Mouse (Mus musculus) forebrain, postnatal 0 days (tissue): ENCODE measurements at regions not wholly inside any gene's neighbourhood (a gene's known extent, or its start where the extent isn't known, plus 50 kb on each side); places are given as distances from the start of the nearest gene placed in this dataset.
"Not testable (repeated sequence)": the region's sequence is repeated elsewhere in the genome, so short reads cannot be mapped to it uniquely, and the experiment has no call there.

ENCODE experiments used
- ATAC-seq: fragments of 200-750 bp; cut with Nextera tagmentation; 2 replicates; pipeline ENCODE4 v1.8.0; 2017; ENCODE audit warnings: mild to moderate bottlenecking, moderate library complexity
- DNase-seq: peaks from one replicate; pipeline ENCODE4 v3.0.0-alpha.2; 2015
- H3K27ac ChIP-seq: fragments of 300-500 bp; sonication (generic); 2 replicates; pipeline ENCODE4 v1.5.1; 2014; ENCODE audit warnings: low read depth, mild to moderate bottlenecking, antibody characterized with exemption, low read length, moderate library complexity, mixed read lengths
- H3K27me3 ChIP-seq: fragments of 300-500 bp; sonication (generic); 2 replicates; pipeline ENCODE4 v1.6.1; 2014; ENCODE audit warnings: mild to moderate bottlenecking, low read length, mixed read lengths; ENCODE audit not compliant: insufficient read depth
- H3K36me3 ChIP-seq: fragments of 300-500 bp; sonication (generic); 2 replicates; pipeline ENCODE4 v1.6.1; 2014; ENCODE audit warnings: mild to moderate bottlenecking, moderate library complexity; ENCODE audit not compliant: insufficient read depth
- H3K4me1 ChIP-seq: fragments of 300-500 bp; sonication (generic); 2 replicates; pipeline ENCODE4 v1.6.1; 2014; ENCODE audit warnings: antibody characterized with exemption; ENCODE audit not compliant: insufficient read depth
- H3K4me2 ChIP-seq: fragments of 300-500 bp; sonication (generic); 2 replicates; pipeline ENCODE4 v1.6.1; 2014; ENCODE audit warnings: low read depth, mild to moderate bottlenecking, moderate library complexity
- H3K4me3 ChIP-seq: fragments of 300-500 bp; sonication (generic); 2 replicates; pipeline ENCODE4 v1.5.1; 2014; ENCODE audit warnings: low read depth, low read length, mixed read lengths
- H3K9ac ChIP-seq: fragments of 300-500 bp; sonication (generic); 2 replicates; pipeline ENCODE4 v1.6.1; 2014; ENCODE audit warnings: mild to moderate bottlenecking
- H3K9me3 ChIP-seq: fragments of 300-500 bp; sonication (generic); 2 replicates; pipeline ENCODE4 v1.6.1; 2016; ENCODE audit warnings: low read length
- CTCF ChIP-seq: sonication (generic); IDR thresholded peaks from 2 replicates; pipeline ENCODE4 v1.5.1; 2016; ENCODE audit warnings: antibody characterized with exemption, control low read depth, low read depth
- WGBS: fragments of 180-500 bp; shearing (Covaris S2); extraction: QIAGEN DNeasy Blood & Tissue Kit; methylation state at CpG from one replicate; pipeline ENCODE4 v1.1.7; 2014; 5-methylcytosine and 5-hydroxymethylcytosine counted together

DNA sequence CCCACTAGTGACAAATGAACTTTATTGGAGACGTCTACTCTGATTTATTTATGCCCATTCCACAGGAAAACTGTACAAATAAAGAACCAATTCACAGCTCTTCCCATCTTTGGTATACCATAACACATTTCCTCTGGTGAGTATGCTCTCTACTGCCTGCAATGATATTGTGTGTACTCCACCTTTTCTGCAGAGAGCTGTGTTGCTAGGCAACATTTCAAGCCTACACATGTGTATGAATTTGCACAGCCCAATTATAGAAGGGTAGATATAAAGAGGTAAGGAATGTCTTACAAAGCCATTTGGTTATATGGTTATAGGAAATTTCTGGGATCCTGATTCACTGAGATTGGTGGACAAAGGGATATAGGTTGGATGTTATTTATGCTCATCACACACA, 227.4 kb downstream of the 4931408C20Rik start:
- WGBS, result 82% methylated on average over 1 of the region's 1 CpGs

DNA sequence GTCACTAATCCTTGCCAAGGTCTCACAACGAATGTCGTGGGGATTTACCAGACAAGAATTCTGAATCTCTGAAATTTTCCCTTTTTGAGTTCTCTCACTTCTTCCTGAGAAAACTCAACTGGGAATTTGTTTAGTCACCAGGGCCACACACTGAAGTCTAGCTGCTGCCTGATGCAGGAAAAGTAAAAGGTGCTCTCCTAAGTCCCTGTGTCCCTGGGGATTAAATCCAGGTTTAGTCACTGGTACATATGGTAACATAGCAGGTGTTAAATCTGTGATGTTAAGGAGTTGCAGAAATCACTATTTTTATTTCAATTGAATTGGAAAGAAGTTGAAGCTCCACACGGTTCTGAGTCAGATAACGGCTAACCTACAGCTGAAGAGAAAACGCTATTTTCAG, 260.9 kb downstream of the 4931408C20Rik start:
- no peaks in the 10 kb centered on the region for H3K9me3 ChIP-seq
- no peaks in the 10 kb centered on the region for H3K4me1 ChIP-seq
- H3K27ac ChIP-seq, result no peak overlapping the region
- ATAC-seq, result no peak
- WGBS, result 74% methylated on average over 5 of the region's 5 CpGs
- no peak for TF ChIP-seq CTCF
- H3K9ac ChIP-seq, result no peak overlapping the region
- no peak for DNase-seq
- H3K4me2 ChIP-seq, result no peak overlapping the region
- no peaks in the 10 kb centered on the region for H3K36me3 ChIP-seq
- no peak overlapping the region for H3K4me3 ChIP-seq
- no peaks in the 10 kb centered on the region for H3K27me3 ChIP-seq

More for the DNA sequence above, 227.4 kb downstream of the 4931408C20Rik start:
- Histone ChIP-seq H3K9me3 (no peaks in the 10 kb centered on the region), H3K4me3 (no peak overlapping the region), H3K27ac (no peak overlapping the region), H3K9ac (no peak overlapping the region), H3K4me1 (no peaks in the 10 kb centered on the region), H3K27me3 (no peaks in the 10 kb centered on the region), H3K4me2 (no peak overlapping the region), H3K36me3 (no peaks in the 10 kb centered on the region)
- ATAC-seq, result no peak
- DNase-seq, result no peak
- TF ChIP-seq CTCF, result no peak

DNA sequence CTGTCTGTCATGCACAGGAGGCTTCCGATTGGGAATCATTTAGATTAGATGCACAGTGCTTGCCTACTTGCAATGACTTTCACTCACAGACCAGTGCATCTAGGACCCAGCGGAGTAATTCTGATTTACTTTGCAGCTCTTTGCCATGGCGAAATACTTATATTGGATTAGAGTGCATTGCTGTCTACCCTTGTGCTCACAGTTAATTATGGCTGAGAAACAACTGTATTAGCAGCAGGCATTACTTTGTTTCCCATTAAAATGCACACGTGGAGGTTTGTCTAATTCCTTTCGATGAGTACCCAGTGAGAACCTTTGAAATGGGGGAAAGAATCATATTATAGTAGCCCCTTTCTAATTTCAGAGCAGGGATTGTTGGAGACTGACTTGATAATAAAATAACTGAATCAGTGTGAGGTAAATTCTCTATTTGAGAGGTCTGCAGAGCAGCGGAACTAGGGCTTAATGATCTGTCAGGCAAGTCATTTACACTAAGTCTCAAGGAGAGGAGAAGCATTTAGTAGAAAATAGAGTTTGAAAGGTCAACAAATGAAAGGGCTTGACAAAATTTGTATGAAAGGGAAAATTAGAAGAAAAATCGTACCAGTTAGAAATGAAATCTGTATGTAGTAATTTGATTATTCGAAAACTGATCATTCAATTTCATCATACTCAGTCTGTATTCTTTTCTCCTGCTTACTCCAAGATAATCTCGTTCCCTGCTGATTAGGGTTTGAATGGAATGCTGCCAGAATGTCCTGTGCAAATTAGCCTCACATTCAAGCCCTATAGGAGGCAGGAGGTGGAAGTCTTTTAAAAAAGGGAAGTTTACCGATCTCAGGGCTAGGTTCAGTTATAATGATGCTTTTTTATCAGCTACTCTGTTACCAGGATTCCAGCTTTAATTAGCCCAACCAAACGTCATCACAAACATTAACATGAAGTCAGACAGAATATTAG, 299.0 kb downstream of the 4931408C20Rik start:
- Histone ChIP-seq H3K27me3 (no peaks in the 10 kb centered on the region), H3K4me3 (no peak overlapping the region), H3K36me3 (no peaks in the 10 kb centered on the region), H3K4me1 (0 out of 2 replicates have a peak, but pooled peaks cover 6% of the 10 kb centered on the region), H3K9me3 (no peaks in the 10 kb centered on the region), H3K4me2 (peak overlapping the region; percentile 24), H3K27ac (no peak overlapping the region), H3K9ac (no peak overlapping the region)
- no peak for DNase-seq
- WGBS, result 5% methylated on average over 11 of the region's 11 CpGs
- no peak for TF ChIP-seq CTCF
- ATAC-seq, result no peak

DNA sequence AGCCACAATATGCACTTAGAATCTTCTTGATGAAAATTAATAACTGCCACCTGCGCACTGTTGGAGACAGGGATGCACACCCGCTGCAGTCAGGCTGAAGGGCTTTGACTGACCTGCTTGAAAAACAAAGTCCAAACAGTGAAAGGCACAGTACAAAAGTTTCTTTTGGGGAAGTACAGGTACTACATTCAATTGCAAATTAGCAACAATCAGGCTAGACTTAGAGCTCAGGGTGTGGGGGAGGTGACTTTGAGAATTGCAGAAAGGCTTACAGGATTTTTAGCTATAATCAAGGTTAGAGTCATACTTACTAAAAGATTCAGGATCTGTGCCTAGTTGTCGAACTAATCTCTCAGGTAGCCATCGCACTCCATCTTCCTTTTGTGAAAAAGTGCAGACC, 346.7 kb downstream of the 4931408C20Rik start:
- no peak for ATAC-seq

DNA sequence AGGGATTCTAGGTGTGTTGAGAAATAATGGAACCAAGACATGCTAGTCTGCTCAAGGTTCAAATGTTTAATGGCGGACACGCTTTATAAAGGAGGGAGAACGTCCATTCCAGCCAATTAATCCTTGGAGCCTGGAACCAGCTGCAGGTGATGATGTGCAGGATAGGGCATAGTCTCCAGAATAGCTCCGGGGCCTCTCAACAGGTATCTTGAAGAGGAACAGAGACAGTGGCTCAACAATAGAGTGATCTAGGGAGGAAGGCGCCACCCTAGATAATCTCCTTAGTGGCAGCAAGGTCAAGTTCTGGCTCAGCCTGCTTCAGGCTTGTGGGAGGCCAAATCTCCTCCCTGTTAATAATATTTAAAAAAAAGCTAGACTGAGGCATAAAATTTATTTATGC, 347.4 kb downstream of the 4931408C20Rik start:
- H3K27ac ChIP-seq, H3K4me2 ChIP-seq, H3K4me3 ChIP-seq, H3K9me3 ChIP-seq, DNase-seq, H3K9ac ChIP-seq, H3K36me3 ChIP-seq, H3K4me1 ChIP-seq, H3K27me3 ChIP-seq, ATAC-seq: not testable (repeated sequence)
- WGBS, result 94% methylated on average over 5 of the region's 5 CpGs

More for the DNA sequence above, 346.7 kb downstream of the 4931408C20Rik start:
- H3K4me1 ChIP-seq, result no peaks in the 10 kb centered on the region
- no peak for DNase-seq
- H3K9me3 ChIP-seq, result no peaks in the 10 kb centered on the region
- no peak overlapping the region for H3K4me3 ChIP-seq
- WGBS, result 92% methylated on average over 4 of the region's 4 CpGs
- H3K36me3 ChIP-seq, result no peaks in the 10 kb centered on the region
- no peak overlapping the region for H3K9ac ChIP-seq
- TF ChIP-seq CTCF, result no peak
- no peak overlapping the region for H3K4me2 ChIP-seq
- H3K27me3 ChIP-seq, result no peaks in the 10 kb centered on the region
- H3K27ac ChIP-seq, result no peak overlapping the region

DNA sequence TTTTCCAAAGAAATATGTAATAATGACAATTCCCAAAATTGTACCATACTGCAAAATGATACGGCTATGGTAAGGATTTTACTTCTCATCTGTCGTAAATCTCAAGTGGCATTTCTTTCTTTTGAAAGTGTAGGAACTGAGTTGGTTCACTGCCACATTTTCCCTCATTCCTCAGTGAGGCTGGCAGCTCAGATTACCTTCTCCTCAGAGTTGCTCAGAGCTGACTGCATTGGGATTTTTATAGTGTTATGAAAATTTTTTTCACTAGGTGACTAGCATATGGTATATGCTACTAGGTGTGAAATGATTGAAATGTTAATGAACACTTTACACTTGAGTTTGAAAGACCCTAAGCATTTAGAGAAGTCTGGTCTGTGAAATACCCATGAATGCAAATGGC, 397.7 kb downstream of the 4931408C20Rik start:
- ATAC-seq (no peak), DNase-seq (peak; percentile 10)
- H3K9me3 ChIP-seq, result no peaks in the 10 kb centered on the region
- TF ChIP-seq CTCF, result no peak
- H3K27me3 ChIP-seq, result no peaks in the 10 kb centered on the region
- H3K36me3 ChIP-seq, result no peaks in the 10 kb centered on the region
- H3K4me3 ChIP-seq, result no peak overlapping the region
- H3K4me2 ChIP-seq, result no peak overlapping the region
- no peak overlapping the region for H3K27ac ChIP-seq
- H3K4me1 ChIP-seq, result no peaks in the 10 kb centered on the region
- 76% methylated on average over 2 of the region's 2 CpGs for WGBS
- H3K9ac ChIP-seq, result no peak overlapping the region

DNA sequence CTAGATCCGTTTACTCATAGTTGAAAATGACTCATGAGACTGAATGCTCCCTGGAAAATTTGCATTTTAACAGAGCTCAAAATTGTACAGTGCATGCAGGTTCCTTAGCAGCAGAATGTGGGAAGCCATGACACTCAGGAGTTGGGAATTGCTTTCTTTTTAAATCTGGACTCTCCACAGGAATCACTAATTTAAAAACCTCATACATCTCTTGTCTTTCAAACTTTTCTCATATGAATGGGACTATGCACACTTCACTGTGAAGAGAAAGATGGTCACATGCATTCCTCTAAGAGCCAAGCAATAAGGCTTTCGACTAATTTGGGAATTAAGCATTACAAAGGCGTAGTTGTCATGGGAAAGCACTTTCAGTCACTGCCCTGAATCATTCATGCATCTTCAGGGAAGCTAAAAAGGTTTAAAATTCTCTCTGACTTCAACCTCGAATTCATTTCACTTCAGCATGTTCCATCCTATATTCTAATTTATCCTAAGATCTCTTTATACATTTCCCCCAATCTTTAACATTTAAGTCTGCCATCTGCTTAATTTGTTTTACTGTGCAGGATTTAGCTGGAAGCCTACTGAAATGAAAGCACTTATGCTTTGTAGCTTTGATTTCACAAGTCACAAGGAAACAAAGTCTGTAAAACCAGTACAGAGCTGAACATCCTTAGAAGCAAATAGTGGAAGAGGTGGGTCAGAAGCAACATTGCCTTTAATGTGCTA, 404.2 kb downstream of the 4931408C20Rik start:
- Histone ChIP-seq H3K27ac (no peak overlapping the region), H3K4me1 (no peaks in the 10 kb centered on the region), H3K9me3 (no peaks in the 10 kb centered on the region), H3K36me3 (no peaks in the 10 kb centered on the region), H3K4me3 (no peak overlapping the region), H3K9ac (no peak overlapping the region), H3K27me3 (no peaks in the 10 kb centered on the region), H3K4me2 (no peak overlapping the region)
- WGBS, result 21% methylated on average over 4 of the region's 4 CpGs
- DNase-seq (peak; percentile 37), ATAC-seq (peak; percentile 85)
- no peak for TF ChIP-seq CTCF
